Mouse (Mus musculus): ENCODE results near the gene Pcdh9.

The Pcdh9 gene

DNA sequence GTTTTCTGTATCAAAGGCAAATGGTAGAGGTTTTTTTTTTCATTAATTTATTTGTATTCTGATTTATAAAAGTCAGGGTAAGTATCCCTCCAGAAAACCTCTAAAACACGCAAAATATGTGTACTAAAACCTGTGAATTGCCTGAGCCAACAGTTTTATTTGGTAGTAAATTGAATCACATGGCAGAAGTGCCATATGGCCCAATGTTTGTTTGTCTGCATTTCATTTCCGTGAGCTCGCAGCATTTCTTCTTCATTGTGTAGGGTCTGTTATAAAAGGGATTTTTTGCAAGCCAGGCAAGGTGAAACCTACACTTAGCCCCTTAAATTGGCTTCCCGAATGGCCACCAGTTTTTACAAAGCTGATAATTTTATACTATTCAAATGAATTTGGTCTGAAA lies 104.2 kb downstream of the Pcdh9 start:
- no peak for DNase-seq

- no peak for DNase-seq
Observed at GRCm38 (mm10) chr14:93785031-93785430, 105.4 kb downstream of the Pcdh9 start.

GRCm38 (mm10) chr14:93762855-93763254 lies 127.6 kb downstream of the Pcdh9 start:
- no peak for DNase-seq

DNA sequence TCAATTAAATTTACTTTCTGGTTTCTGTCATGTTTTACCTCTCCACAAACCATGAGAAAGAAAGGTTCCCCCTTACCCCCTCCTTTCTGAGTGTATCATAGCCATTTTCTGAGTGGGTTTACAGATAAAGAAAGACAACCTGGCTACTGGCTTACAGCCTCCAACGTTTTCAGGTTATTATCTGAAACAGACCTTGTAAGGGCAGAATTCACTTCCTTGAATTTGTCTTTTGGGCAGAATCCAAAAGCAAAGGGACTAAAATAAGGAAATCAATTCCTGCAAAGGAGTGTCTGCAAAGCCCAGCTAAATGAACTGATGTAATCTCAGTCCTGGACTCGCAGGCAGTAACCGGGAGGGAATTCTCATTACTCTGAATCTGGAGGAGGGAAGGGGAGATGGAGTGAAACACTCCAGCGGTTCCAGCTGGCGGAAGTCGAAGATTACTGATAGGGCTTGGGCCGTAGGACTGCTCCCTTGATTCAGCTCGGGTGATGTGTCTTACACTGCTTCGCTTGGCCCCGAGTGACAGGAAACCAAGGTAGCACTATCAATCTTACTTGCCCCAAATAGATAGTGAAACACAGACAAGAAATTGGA lies 156.3 kb downstream of the Pcdh9 start:
- DNase-seq: no peak

- DNase-seq: no peak
Observed at GRCm38 (mm10) chr14:93725798-93726197, 164.7 kb downstream of the Pcdh9 start.

DNA sequence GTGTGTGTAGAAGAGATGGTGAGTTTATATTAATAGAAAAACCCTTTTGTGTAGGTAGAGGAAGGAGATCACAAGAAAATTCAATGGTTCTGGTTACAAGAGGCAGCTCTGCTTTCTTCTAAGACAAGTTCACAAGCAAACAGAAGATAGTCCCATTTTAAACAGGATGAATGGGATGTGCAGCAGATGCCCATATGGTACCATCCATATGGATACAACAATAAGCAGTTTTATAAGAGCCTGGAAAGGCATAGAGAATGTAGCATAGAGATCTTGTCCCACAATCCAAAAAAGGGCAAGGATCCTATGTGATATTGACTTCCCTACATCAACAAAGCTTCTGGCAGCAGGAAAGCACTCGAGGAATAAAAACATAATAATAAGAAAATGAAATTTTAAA lies 171.3 kb downstream of the Pcdh9 start:
- DNase-seq: no peak

- no peak for DNase-seq
Observed at GRCm38 (mm10) chr14:93713250-93713935, 177.1 kb downstream of the Pcdh9 start.

GRCm38 (mm10) chr14:93708651-93709050 lies 181.8 kb downstream of the Pcdh9 start:
- DNase-seq: no peak

DNA sequence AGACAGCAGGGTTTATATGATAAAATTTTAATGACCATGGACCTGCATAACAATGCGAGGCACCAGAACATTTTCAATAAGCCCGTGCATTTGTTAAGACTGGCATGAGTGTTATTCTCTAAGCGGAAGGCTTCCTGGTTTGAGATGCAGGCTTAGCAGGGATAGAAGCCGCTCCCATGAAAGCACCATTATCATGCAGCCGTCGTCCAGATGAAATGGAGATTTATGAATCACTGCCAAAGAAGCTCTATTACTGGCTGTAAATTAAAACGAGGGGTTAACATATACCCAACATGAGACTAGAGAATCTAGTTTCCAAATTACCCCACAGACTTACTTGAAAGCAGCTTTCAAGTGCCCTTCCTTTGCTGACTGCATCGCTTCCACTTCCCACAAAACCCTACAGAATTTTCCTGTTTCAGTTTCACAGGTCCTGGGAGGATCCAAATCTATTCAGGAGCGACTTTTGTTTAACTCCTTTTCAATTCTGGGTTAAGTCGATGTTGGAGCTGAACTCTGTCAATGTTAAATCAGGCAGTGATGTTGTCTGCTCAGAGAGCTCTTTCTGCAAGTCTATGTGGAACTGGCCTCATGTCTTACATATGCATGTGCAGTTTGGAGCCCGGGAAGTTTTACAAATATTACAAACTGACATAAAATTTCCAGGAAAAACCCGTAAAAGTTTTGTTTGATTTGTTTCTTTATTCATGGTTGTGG lies 188.9 kb downstream of the Pcdh9 start:
- DNase-seq: no peak

DNA sequence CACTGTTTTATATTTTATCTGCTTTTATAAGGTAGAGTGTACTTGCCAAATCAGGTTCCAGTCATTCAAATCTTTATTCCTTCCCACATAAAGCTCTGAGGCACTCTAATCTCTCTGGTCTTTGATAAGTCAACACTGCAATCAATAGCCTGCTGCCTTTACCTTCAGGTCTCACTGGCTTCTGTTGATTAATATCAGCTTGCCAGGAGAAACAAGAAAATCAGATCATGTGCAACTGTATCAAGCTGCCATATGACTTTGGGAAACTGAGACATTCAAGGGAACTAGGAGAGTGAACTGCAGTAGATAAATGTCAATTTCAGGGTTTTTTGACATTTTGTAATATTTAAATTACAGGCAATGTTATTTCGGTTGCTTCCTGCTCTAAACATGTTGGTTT lies 189.6 kb downstream of the Pcdh9 start:
- no peak for DNase-seq

- DNase-seq: no peak
Observed at GRCm38 (mm10) chr14:93684641-93685040, 205.8 kb downstream of the Pcdh9 start.

DNA sequence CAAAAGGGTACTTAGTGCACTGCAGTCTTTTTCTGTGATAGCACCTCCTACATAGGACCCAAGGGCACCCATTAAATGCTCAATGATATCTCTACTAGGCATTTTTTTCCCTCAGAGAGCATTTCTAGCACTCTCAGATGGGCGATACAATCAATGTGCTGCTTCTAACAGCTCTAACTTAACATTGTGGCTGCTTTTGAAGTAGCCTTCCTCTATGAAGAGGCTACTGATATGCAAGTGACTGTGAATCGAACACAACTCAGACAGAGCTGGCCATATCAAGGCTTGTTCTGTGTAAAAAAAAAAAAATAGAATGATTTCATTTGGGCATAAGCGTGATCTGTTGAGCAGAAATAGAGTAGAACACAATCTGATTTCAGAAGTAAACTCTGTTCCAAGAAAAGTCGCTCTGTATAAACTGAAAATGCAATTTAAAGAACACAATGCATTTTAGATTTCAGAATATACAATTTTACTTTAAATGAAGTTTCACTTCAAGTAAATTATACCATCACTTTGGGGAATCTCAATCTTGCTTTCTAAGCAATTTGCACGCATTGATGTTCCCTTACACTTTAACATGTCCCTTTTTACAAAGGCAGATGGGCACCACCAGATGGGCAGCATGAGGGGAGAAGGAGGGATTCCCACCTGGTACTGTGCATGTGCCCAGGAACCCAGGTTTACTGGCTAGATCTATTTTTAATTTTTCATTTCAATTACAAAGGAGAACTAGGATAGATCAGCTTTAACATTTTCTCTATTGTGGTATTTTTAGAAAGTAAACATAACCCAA lies 215.0 kb downstream of the Pcdh9 start:
- no peak for DNase-seq

GRCm38 (mm10) chr14:93653986-93654757 lies 236.3 kb downstream of the Pcdh9 start:
- no peak for DNase-seq

DNA sequence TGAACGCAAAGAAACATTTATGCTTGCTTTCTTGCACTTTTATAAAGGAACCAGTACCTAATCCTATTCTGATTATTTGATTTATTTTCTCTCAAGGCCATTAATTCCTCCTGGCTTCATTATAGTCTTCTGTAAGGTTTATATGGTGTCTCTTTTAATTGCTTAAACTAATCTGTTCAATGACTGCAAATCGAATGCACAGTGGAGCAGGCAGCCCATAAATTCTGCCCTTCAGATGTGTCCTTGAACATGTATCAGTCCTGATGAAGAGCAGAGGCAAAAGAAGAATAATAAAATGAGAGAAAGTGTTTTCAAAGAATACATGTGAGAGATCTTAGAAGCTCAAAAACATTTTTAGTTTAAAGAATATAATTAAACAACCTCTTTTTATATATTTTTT lies 263.2 kb downstream of the Pcdh9 start:
- DNase-seq: no peak

DNA sequence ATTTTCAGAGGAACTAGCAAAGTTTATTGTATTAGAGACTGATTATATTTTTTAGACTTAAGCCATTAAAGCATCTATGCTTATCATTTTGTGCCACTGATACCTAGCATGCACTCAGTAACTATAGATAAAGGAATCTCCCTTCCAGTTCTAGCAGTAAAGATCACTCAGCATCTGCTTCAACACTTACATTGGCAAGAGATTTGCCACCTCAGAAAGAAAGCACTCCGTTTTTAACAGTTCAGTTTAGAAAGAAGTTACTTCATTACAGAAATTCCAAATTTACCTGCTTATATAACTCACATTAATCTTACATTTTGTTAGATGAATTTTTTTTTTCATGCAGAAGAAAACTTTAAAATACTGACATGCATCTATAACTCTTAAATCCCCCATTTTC lies 266.3 kb downstream of the Pcdh9 start:
- DNase-seq: no peak

- no peak for DNase-seq
Observed at GRCm38 (mm10) chr14:93621211-93621610, 269.3 kb downstream of the Pcdh9 start.

GRCm38 (mm10) chr14:93607546-93607945 lies 282.9 kb downstream of the Pcdh9 start:
- no peak for DNase-seq

GRCm38 (mm10) chr14:93599997-93600396 lies 290.5 kb downstream of the Pcdh9 start:
- DNase-seq: no peak

DNA sequence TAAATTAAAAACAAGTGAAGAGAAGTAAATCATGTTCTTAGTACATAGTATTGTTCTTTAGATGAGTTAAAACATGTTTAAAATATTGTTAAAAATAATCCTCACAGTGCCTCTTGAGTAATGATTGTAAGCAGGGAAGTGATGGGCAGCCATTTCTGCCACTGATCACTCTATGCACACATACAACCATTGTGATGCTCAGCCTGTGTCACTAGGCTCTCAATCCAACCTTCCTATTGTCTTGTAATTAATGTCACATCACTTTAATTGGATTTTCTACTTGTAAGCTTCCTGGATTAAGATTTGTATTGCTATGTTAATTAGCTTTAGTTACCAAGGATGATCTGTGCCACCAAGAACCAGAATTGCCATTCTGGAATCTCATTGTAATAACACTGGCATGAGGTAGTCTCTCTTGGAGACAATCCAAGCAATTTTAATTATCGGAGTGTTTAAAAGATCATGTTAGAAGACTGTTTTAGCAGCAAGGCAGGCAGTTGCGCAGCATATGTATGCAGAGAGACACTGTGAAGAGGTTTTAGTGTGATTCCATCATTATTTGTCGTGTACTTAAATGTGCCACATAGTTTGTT lies 305.0 kb downstream of the Pcdh9 start:
- DNase-seq: no peak

DNA sequence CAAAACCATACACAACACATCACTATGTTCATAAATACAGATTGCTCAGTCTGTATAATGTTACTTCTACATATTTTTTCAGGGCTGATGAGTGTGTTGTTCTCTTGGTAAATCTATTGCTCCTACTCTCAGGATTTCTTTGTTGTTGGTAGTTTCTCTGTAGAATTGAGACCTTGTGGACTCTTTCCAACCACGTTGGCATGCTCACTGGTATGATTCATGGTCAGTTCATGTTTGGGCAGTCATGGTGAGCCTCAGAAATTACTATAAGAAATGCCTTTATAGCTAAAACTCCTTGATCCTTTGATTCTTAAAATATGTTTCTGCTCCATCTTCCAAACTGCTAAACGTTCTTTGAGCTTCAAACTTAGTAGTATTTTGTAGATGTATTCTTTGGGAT lies 326.1 kb downstream of the Pcdh9 start:
- DNase-seq: no peak

DNA sequence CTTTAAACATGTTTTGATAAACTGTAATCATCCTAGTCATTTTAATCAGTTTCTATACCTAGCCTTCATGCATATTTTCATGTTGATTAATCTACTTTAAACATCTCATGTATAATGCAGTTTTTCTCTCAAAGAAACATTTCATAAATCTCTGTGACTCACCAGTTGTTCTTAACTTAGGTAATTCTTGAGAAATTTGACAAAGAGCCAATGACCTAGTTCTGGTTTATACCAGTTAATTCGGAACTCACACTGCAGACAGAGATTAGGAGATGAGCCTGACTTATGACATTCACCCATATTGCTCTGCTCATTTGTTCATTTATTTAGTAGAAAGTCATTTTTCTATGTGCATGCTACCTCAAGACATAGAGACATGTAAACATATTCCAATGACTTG lies 328.9 kb downstream of the Pcdh9 start:
- no peak for DNase-seq

DNA sequence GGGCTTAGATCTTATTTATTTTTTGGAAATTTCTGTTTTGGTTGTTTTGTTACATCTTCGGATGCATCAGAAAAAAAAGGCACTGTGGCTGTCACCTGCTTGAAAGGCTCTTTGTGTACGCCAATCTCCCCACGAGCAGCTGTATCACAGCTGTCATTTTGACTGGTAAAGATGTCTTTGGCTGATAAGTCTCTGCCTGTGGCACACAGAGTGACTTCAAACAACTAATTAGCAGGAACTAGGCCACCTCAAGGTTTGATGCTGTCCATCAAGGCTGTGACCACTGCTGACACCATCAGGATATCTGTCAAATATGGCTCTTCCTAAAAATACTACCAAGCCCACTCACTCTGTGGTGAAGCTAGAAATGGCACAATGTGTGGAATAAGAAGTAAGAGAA lies 336.7 kb downstream of the Pcdh9 start:
- no peak for DNase-seq

Measured in kidney, adult 8-10 months (tissue).